Mouse (Mus musculus) spleen, embryonic (tissue): ENCODE measurements around the gene Surf6.

Source experiments
- CTCF ChIA-PET: fragments of 350-600 bp; sonication (Branson Sonifier 250); formaldehyde crosslinking; loops from one replicate; lab custom pipeline; 2022; lab: Charles Lee

Gene Surf6

GRCm38 (mm10) chr2:26902467-26903220 lies at the start of gene Surf6:
TSS of gene Surf6 (minus strand) at chr2:26902879.
- CTCF ChIA-PET, result interaction anchor here (0.7 kb wide), 1 partner anchor 365 kb away, joined by 3 read pairs; no protein-coding TSS in a partner anchor

- CTCF ChIA-PET, result no interaction called here
Measured at GRCm38 (mm10) chr2:26952193-26952592, 49.5 kb upstream of the Surf6 start.

- CTCF ChIA-PET, result no interaction called here
Measured at GRCm38 (mm10) chr2:26951346-26951905, 48.7 kb upstream of the Surf6 start.

GRCm38 (mm10) chr2:26950411-26950810 lies 47.7 kb upstream of the Surf6 start:
- CTCF ChIA-PET, result no interaction called here

- CTCF ChIA-PET, result no interaction called here
Measured at GRCm38 (mm10) chr2:26943253-26943652, 40.6 kb upstream of the Surf6 start.

- CTCF ChIA-PET, result no interaction called here
Measured at GRCm38 (mm10) chr2:26941539-26941938, 38.9 kb upstream of the Surf6 start.

- CTCF ChIA-PET, result interaction anchor here (0.8 kb wide), 1 partner anchor 499 kb away, joined by 3 read pairs; no protein-coding TSS in a partner anchor
Measured at GRCm38 (mm10) chr2:26936425-26936824, 33.7 kb upstream of the Surf6 start.

GRCm38 (mm10) chr2:26935286-26935685 lies 32.6 kb upstream of the Surf6 start:
- CTCF ChIA-PET, result interaction anchor here (0.7 kb wide), 1 partner anchor 370 kb away, joined by 4 read pairs; no protein-coding TSS in a partner anchor

- CTCF ChIA-PET, result interaction anchor here (0.6 kb wide), 1 partner anchor 15 kb away, joined by 3 read pairs; no protein-coding TSS in a partner anchor
Measured at GRCm38 (mm10) chr2:26933304-26934055, 30.8 kb upstream of the Surf6 start, which contains the start of the genes Surf4 and Stkld1. TSS of gene Surf4 (minus strand) at chr2:26933928. TSS of gene Stkld1 (plus strand) at chr2:26934047.

- CTCF ChIA-PET, result interaction anchor here (0.6 kb wide), 1 partner anchor 14 kb away, joined by 3 read pairs; no protein-coding TSS in a partner anchor
Measured at GRCm38 (mm10) chr2:26932473-26933303, 30.0 kb upstream of the Surf6 start.

GRCm38 (mm10) chr2:26930390-26930789 lies 27.7 kb upstream of the Surf6 start:
- CTCF ChIA-PET, result interaction anchor here (0.6 to 1.0 kb wide), 2 partner anchors 14 to 108 kb away, joined by 3 read pairs; partner anchors contain the start of gene Surf1

GRCm38 (mm10) chr2:26927745-26928476 lies 25.2 kb upstream of the Surf6 start:
- CTCF ChIA-PET, result interaction anchor here (0.6 kb wide), 1 partner anchor 27 kb away, joined by 3 read pairs; no protein-coding TSS in a partner anchor

- CTCF ChIA-PET, result no interaction called here
Measured at GRCm38 (mm10) chr2:26921784-26922183, 19.1 kb upstream of the Surf6 start.

- CTCF ChIA-PET, result no interaction called here
Measured at GRCm38 (mm10) chr2:26920190-26920855, 17.6 kb upstream of the Surf6 start.

- CTCF ChIA-PET, result no interaction called here
Measured at GRCm38 (mm10) chr2:26919684-26920083, 17.0 kb upstream of the Surf6 start.

- CTCF ChIA-PET, result interaction anchor here (1.0 kb wide), 1 partner anchor 13 kb away, joined by 3 read pairs; no protein-coding TSS in a partner anchor
Measured at GRCm38 (mm10) chr2:26916738-26917137, 14.1 kb upstream of the Surf6 start.

GRCm38 (mm10) chr2:26915927-26916728 lies 13.4 kb upstream of the Surf6 start, which contains the start of the genes Surf2 and Surf1:
TSS of gene Surf2 (plus strand) at chr2:26916367.
TSS of gene Surf1 (minus strand) at chr2:26916530.
- CTCF ChIA-PET, result interaction anchor here (1.0 kb wide), 1 partner anchor 14 kb away, joined by 3 read pairs; no protein-coding TSS in a partner anchor
